Mouse (Mus musculus) splenic B cell, adult 2 months (primary cell): ENCODE measurements around the gene Wscd2.
"Not testable (repeated sequence)": the region's sequence is repeated elsewhere in the genome, so short reads cannot be mapped to it uniquely, and the experiment has no call there.

Source experiments
- DNase-seq: peaks from one replicate; pipeline ENCODE4 v3.0.0-alpha.2; 2011; ENCODE audit warnings: low read depth, low spot score
- H3K27me3 ChIP-seq: 2 replicates; pipeline ENCODE4 v1.6.1; 2012; ENCODE audit warnings: mild to moderate bottlenecking, low read length, moderate library complexity, mixed read lengths; ENCODE audit not compliant: control insufficient read depth, poor library complexity, insufficient read depth, severe bottlenecking
- H3K36me3 ChIP-seq: 2 replicates; pipeline ENCODE4 v1.6.1; 2012; ENCODE audit warnings: mild to moderate bottlenecking, low read length, moderate library complexity, mixed read lengths; ENCODE audit not compliant: control insufficient read depth, poor library complexity, insufficient read depth, severe bottlenecking

Gene Wscd2

DNA sequence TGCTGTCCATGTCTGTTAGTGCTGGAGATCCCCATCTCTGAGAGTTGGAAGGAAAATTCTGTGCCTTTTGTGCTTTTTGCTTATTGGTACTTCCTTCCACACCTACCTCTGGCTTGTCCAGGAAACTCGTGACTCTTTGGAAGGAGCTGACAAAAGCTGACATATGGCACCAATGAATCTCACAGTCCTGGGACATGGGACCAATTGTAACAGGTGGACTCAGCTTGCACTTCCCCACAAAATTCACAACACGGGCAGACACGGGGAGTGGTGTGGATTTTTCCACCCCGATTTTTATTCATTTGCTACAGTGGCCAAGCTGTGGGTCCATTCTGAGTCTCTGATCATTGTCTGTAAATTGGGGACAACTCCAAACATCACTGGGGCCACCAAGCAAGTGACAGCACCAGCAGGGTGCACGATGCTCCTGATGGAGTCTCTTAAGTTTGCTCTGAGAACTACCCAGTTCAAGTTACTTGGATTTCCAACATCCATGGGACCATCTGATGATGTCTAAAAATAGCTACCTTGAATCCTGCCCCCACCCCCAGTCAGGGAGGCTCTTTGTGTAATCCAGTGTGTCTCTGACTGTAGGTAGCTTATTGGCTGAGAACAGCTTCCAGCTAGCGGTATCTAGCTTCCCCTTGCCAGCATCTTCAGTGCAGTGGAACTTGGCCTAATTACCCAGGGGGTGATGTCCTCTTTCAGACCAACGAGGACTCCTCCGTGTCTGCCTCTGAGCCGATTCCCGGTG, 75.1 kb downstream of the Wscd2 start:
- DNase-seq: no peak
- Histone ChIP-seq H3K36me3 (no peaks in the 10 kb centered on the region), H3K27me3 (no peaks in the 10 kb centered on the region)

DNA sequence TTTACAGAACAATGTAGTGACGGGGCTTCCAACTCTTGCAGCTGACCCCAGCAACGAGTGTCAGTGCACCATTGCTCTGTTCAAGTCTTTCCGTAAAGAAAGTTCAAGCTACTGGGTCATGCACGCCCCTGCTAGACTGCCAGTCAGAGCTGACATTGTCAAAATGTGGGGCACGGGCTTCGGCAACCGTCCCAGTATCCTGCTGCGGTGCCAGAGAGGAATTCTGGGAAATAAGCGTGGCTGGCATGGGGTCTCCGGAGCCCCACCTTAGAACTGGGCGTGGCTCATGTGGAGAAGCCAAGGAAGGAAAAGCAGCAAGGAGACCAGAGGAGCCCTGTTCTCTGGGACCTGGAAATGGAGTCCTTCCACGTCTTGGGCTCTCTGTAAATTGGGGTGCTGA, 75.7 kb downstream of the Wscd2 start:
- DNase-seq: no peak
- no peaks in the 10 kb centered on the region for H3K36me3 ChIP-seq

DNA sequence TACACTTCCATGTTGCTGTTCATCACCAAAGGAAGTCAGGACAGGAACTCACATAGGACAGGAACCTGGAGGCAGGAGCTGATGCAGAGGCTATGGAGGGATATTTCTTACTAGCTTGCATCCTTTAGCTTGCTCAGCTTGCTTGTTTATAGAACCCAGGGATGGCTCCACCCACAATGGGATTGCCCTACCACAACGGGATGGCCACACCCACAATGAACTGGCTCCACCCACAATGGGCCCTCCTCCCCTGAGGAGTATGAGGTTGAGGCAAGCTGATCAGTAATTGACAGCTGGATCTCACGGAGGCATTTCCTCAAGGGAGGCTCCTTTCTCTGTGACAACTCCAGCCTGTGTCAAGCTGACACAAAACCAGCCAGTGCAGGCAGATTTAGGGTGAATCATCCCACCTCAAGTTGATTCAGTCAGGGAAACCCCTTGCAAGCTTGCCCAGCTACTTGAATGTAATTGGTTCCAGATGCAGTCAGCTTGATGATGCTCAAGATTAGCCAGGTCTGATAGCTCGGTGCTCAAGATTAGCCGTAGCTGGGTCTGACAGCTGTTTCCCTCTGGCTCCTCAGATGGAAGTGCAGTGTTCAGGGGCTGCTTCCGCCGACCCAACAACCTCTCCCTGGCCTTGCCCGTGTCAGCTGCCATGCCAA, 80.1 kb downstream of the Wscd2 start:
- no peaks in the 10 kb centered on the region for H3K36me3 ChIP-seq
- no peak for DNase-seq
- no peaks in the 10 kb centered on the region for H3K27me3 ChIP-seq

More for the DNA sequence above, 75.7 kb downstream of the Wscd2 start:
- H3K27me3 ChIP-seq: no peaks in the 10 kb centered on the region

DNA sequence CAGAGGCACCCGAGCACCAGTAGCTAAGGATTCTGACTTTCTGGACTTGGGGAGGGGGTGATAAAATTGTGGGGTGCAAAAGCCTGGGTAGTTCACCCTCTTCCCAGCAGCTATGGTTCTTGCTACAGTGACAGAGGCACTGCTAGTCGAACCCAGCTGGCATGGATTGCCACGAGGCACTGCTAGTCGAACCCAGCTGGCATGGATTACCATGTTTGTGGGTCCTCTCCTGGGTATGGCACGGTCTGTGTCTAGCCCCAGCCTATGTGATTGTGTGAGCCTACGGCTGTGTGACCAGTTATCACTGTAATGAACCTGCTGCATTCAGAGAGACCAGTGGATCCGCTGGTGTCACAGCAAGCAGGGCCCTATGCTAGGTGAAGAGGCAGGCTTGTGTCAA, 87.4 kb downstream of the Wscd2 start:
- H3K27me3 ChIP-seq: no peaks in the 10 kb centered on the region
- no peaks in the 10 kb centered on the region for H3K36me3 ChIP-seq
- no peak for DNase-seq

DNA sequence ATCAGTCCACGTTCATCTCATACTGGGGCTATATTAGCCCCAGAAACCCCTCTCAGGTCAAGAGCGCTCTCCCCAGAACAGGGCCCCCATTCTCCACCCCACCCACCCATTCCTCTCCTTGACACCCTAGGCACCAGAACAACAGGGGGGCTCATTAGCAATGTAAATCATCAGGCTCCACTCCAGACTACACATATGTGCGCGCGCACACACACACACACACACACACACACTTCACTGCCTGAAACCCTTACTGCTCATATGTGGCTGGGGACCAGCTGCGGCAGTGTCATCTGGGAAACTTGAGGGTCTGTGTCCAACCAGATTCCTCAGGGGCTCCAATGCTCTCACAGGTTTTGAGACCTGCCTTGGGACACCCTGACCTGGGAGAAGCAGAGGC, 88.3 kb downstream of the Wscd2 start:
- H3K27me3 ChIP-seq: no peaks in the 10 kb centered on the region

DNA sequence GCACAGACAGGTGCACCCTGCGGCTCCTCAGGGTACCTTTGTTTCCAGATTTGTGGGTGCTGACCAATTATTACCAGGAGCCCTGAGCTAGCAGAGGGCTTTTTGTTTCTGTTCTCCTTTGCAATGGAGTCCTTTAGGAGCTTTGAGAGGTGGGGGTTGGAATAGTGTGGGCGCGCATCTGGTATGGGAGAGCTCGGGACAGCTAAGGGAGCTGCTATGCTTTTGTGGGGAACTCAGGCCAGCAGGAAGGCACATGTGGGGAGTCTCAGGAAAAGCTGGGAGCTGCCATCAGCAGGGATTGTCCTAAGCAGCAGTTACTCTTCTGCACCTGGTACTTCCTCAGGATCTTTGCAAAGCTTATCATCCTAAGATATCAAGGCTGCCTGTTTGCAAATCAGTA, 89.0 kb downstream of the Wscd2 start:
- DNase-seq: no peak
- no peaks in the 10 kb centered on the region for H3K36me3 ChIP-seq
- no peaks in the 10 kb centered on the region for H3K27me3 ChIP-seq

More for the DNA sequence above, 88.3 kb downstream of the Wscd2 start:
- H3K36me3 ChIP-seq: no peaks in the 10 kb centered on the region
- no peak for DNase-seq

DNA sequence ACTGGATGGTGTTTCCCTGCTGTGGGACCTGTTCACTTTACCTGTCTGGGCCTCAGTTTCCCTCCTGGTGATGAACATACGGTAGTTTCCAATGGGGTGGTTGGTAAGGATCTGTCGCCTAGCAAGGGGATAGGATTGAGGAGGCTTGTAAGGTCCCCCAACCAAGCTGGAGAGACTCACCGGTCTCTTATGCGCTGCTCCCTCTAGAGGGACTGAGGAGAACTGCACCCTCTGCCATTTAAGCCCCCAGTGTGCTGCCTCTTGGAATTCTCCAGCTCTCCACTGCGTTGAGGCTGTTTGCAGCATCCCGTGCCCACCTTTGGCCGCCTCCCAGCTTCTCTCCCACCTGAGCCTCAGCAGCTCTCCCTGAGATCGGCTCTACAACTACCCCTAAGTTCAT, 90.1 kb downstream of the Wscd2 start:
- DNase-seq: peak; percentile 27
- Histone ChIP-seq H3K36me3 (no peaks in the 10 kb centered on the region), H3K27me3 (no peaks in the 10 kb centered on the region)

DNA sequence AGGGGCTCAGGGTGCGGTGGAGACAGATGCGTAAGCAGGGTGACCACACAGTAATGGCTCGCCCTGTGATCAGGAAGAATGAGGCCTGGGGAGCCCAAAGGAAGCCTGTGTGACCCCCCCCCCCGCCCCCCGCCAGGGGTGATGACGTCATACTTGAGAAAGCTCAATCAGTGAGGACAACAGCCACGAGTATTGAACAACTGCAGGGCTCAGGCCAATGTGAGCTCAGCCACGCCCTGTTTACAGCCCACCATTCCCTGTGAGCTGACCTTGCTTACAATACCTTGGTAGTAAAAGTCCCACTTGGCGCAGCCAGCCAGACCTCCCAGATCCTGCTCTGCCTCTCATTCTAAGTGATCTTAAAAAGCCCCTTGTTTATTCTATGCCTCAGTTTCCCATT, 90.7 kb downstream of the Wscd2 start:
- no peaks in the 10 kb centered on the region for H3K27me3 ChIP-seq
- DNase-seq: no peak

DNA sequence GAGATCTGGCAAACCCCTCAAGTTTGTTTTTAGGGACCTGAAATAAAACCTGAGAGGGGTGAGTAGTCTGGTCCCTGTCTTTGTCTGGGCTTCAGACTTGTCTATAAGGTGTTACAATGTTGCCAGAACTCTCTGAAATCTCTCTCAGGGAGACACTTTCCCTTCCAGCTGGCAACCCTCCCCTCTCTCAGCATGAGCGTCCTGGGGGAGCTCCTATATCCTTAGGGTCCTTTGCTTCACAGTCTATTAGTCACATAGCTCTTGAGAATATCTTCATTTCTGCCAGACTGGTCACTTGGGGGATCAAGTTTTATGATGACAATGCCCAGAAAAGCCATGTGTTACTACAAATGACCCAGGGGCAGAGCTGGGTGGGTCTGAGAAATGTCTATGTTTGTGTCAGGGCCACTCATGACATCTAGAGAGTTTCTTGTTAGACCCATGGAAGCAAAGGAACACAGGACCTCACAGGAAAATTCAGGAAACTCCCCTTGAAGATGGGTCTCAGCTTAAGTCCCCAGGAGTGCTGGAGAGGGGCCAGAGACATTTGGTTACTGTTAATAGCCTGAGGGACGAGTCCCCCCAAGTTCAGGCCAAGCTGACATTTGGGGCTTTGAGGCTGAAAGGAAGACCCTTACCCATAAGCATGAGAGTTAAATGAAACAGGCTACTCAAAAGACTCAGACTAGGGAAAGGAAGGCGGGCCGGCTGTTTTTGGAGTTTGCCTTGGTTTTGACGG, 93.5 kb downstream of the Wscd2 start:
- Histone ChIP-seq H3K27me3 (no peaks in the 10 kb centered on the region), H3K36me3 (no peaks in the 10 kb centered on the region)
- DNase-seq: no peak

More for the DNA sequence above, 90.7 kb downstream of the Wscd2 start:
- H3K36me3 ChIP-seq: no peaks in the 10 kb centered on the region

DNA sequence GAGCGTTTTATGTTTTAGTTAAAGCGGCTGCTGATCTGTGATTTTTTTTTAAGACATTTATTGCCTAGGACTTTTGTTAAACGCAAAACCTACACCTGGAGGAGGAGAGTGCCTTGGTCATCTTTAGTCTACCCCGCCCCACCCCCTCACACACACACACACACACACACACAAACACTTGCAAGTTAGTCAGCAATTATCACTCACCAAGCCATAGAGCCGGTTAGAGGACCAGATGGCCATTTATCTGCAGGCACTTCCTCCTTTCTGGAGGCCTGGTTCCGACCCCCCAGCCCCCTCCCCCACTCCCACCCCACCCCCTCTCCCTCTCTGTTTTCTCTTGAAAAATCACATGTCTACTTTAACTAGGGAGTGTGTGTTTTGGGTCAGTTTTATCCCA, 94.3 kb downstream of the Wscd2 start:
- DNase-seq: no peak
- no peaks in the 10 kb centered on the region for H3K27me3 ChIP-seq
- H3K36me3 ChIP-seq: no peaks in the 10 kb centered on the region

DNA sequence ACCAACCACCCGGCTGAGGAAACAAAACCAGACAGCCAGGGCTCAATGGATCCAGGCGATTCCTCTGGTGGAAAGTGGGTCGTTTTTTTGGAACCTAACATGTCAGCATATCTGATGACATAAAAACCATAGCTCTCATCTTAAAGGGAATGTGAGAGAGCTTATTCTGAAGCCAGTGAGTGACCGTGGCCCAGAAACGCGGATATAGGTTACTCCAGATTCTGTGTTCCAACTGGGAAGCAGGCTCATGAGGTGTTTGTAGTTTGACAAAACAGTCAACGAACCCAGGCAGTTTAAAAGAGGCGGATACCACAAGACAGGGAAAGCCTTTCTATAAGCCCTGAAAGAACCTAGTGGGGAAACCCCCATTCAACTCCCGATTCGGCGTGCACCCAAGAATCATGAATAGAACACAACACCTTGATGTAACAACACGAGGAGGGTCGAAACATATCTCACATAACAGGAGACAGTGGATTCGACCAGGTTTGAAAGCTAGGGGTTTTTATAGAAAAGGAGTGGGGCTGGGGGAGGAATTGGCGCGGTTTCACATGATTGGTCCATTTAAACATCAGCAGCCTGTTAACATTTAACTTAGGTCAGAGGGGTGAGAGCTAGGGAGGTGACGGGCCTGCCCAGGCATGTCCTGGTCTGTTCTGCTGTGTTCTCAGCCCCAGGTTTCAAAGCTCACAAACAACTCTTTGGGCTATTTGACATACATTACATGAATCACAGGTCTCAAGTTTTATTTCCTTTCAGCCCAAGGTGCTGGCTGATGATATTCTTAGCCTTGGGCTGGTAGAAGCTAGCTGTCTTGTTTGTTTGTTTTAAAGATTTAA, 95.7 kb downstream of the Wscd2 start:
- not testable (repeated sequence) for H3K27me3 ChIP-seq, H3K36me3 ChIP-seq, DNase-seq

DNA sequence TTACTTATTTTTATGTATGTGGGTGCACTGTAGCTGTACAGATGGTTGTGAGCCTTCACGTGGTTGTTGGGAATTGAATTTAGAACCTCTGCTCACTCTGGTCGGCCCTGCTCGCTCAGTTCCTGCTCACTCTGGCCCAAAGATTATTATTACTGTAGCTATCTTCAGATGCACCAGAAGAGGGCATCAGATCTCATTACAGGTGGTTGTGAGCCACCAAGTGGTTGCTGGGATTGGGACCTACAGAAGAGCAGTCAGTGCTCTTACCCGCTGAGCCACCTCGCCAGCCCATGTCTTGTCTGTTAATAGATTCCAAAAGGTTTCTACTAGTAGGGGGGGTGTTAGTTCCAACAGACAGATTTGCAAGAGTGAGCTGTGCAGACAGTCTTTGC, 96.3 kb downstream of the Wscd2 start:
- not testable (repeated sequence) for H3K36me3 ChIP-seq, H3K27me3 ChIP-seq
- DNase-seq: peak; percentile 2

DNA sequence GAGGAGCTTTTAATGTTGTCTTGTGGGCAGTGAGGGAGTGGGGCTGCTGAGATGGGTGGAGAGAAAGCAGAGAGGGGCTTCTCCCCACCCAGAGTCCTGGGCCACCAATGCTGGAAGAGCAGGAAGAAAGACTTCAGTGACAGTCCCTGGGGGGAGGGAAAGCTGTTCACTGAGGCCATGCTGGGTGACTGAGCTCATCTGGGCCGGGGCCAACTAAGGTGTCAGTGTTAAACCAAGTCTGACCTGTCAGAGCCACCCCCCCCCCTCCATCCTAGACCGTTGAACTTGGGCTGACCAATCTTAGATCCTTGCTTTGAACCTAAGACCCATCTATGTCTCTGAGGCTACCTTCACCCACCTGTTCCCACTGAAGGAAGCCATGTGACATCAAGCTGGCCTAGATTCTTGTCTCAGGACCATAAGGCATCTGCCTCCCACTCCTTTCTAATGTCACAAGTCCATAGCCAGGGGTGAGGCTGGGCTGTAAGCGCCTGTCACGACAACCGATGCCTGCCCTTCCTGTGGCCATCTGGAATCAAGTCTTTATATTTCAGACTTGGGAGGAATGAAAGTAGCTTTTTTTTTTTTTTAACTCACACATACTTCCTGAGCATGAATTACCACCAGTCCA, 100.0 kb downstream of the Wscd2 start:
- Histone ChIP-seq H3K27me3 (no peaks in the 10 kb centered on the region), H3K36me3 (no peaks in the 10 kb centered on the region)
- DNase-seq: no peak

DNA sequence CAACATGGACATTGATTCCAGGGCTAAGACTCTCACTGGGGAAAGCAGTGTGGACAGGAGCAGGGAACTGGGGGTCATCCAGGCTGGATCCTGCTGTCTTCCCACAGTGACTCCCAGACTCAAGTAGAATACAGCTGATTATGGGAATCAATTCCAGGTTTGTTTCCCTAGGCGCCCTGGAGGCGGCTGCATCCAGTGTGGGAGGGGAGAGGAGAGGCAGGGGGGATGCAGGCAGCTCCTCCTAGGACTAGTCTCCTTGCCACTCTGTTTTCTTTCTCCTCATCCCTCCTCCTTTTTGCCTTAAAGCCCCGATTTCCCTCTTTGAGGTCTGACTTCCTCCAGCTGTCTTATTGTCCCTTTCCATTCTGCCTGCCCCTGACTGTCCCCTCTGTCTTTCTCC, 101.0 kb downstream of the Wscd2 start:
- Histone ChIP-seq H3K36me3 (no peaks in the 10 kb centered on the region), H3K27me3 (no peaks in the 10 kb centered on the region)
- no peak for DNase-seq
